Mouse (Mus musculus) NIH3T3 (cell line): ENCODE measurements around the gene Atp6v0a4.

Experiments used
- DNase-seq: peaks from one replicate; pipeline ENCODE4 v3.0.0-alpha.2; 2012; ENCODE audit warnings: low read depth

Gene Atp6v0a4

GRCm38 (mm10) chr6:38124207-38124835 is at the start of gene Atp6v0a4:
Gene Atp6v0a4 (minus strand): TSS chr6:38124586.
- DNase-seq: no peak

DNA sequence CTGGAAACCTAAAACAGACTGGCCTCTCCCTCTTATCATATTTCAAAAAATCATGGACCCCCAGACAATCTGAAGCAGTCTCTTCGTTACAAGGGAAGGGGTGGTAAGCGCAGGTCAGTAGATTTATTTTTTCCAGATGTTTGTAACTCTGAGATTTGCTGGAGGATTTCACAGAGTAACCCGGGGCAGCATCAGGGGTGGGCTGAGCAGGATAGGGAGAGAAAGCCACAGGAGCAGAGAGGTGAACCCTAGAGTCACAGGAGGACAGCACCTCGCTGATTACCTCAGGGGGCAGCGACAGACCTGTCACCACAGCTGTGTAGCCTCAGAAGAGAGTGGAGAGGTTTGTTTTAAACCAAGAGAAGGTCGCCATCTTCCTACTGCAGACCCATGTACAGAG is 41.0 kb upstream of the Atp6v0a4 start:
- no peak for DNase-seq

GRCm38 (mm10) chr6:38164705-38165104 is 40.3 kb upstream of the Atp6v0a4 start:
- DNase-seq: no peak

DNA sequence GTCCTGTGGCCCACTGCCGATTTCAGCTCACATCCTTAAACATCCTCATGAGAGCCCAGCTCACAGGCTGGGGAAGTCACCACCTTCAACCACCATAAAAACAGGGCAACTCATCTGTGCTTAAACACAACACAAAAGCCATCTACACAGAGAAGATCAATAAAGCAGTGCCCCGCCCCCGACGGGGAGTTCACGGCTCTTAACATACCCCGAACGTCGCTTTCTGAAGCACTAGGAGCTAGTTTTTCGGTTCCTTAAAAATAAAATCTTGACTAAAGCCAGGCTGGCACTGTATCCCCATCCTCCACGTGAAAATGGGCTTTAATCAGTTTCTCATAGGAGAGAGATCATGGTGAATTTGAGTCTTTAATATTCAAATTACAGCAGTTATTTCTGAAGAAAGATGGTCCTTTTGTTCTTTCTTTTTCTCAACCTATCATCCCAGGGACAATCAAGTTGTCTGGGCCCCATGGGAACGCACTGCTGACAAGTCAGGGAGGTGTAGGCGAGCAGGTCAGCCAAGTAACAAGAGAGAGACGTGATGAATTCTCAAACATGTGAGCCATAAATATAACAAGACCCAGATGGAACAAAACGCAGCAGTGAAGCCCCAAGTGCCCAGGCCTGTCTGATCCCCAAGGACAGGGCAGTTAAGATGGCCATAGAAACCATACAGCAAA is 38.6 kb upstream of the Atp6v0a4 start:
- DNase-seq: no peak

- DNase-seq: no peak
Measured at GRCm38 (mm10) chr6:38160556-38160955, 36.2 kb upstream of the Atp6v0a4 start.

DNA sequence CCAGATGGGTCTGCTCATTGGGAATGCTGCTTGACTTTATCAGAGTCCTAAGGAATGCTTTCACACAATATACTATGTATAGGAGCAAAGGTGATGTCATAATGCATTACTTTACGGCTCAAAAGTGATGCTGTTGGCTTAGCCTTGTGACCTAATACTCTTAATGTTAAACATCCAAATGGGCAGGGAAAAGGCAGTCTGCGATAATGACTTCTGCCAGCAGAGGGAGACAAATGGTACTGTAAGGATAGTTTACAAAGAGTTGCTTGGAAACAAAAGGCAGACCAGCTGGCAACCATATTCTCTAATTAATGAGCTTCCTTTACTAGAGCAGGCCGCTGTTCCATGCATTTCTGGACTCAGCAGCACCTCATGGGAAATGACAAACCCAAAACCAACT is 35.7 kb upstream of the Atp6v0a4 start:
- peak; percentile 97 for DNase-seq

DNA sequence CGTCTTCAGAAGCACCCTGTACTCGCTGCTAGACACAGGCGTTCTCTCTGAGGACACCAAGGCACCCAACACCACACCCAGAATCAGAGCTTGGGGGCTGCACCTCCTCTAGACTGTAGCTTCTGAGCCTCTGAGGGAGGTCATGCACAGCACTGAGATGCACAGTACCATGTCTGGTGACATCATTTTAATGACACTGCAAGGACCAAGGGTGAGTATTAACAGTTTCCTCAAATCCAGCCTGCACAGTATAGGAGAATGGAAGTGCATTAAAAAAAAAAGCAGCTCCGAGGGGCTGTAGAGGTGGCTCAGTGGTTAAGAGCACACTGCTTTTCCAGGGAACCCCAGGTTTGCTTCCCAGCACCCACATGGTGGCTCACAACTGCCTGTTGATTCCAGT is 35.2 kb upstream of the Atp6v0a4 start:
- no peak for DNase-seq

DNA sequence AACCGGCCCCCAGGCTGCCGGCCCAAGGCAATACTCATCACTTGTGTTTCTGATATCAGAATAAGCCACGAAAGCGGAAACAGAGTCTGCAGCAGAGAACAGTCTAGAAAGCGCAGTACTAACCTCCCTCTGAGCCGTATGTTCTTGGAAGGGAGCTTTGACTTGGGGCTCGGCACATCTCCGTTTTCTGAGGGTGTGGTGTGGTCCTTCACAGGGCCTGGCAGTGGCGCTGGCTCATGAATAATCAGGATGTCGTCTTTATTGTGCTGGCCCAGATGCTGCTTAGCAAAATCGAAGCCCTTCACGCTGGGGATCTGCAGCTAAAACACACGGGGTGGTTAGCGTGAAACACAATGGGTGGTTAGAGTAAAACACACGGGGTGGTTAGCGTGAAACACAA is 33.5 kb upstream of the Atp6v0a4 start:
- no peak for DNase-seq

DNA sequence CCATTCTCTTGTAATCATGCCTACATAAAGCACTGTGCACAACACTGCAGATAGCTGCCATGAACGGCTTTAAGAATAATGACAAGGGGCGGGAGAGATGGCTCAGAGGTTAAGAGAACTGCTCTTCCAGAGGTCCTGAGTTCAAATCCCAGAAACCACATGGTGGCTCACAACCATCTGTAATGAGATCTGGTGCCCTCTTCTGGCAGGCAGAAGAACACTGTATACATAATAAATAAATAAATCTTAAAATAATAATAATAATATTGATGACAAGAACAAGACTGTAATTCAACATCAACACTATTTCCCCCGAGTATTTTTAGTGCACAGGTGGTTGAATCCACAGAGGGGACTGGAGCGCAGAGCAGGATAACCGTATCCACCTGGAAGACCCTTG is 31.8 kb upstream of the Atp6v0a4 start:
- no peak for DNase-seq

DNA sequence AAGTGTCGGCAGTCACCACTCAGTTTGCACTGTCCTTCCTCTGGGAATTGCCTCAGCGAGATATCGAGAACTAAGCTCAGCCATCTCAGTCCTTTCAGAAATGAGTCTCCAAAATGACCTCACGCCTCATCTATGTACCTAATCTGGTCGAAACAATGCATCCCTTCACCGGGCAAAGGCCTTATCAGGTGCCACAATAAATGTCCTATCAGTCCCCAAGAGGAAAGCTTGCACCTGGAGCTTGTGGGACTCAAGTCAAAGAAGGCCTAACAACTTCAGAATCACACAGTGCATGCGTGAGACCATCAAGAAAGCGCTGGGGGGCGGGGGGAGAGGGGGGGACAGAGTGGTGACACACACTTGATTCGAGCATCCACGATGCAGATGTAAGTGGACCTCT is 27.9 kb upstream of the Atp6v0a4 start:
- DNase-seq: no peak

DNA sequence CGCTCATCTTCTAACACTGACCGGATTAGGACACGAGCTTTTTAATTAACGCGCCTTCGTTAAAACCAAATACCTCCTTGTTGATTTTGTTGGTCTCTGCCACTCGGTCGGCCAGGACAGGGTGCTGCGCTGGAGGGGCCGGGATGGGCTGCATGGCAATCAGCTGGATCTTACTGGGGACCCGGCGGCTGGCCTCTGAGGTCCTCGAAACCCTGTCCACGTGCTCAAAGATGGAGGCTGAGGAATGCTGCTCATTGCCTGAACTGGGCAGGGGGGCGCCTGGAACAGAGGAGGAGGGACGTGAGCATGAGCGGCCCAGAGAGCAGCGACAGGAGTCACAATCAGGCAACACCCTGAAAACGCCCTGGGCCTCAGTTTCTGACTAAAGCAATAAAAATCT is 25.1 kb upstream of the Atp6v0a4 start:
- no peak for DNase-seq

DNA sequence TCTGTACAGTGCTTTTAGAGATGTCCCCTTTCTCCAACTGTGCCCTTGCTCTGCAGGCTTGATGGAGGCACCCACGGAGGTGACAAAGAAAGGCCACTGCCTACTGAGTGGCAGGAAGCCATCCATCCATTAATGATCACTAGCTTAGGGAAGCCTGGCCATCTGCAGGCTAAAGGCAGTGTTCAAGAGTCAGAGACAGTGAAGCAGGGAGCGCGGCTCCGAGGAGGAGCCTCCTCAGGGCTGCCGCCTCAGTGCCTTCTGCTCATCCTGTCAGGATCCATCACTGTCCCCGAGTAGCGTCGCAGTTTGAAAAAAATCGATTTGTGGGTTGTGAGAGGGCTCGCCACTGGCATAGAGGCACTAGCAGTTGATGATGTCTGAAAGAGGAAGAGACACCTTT is 24.2 kb upstream of the Atp6v0a4 start:
- DNase-seq: no peak

- DNase-seq: no peak
Measured at GRCm38 (mm10) chr6:38147301-38147700, 22.9 kb upstream of the Atp6v0a4 start.

- peak; percentile 34 for DNase-seq
Measured at GRCm38 (mm10) chr6:38145463-38146065, 21.2 kb upstream of the Atp6v0a4 start.

- DNase-seq: peak; percentile 98
Measured at GRCm38 (mm10) chr6:38144161-38144998, 20.0 kb upstream of the Atp6v0a4 start.

GRCm38 (mm10) chr6:38140402-38140801 is 16.0 kb upstream of the Atp6v0a4 start:
- no peak for DNase-seq

GRCm38 (mm10) chr6:38139086-38139485 is 14.7 kb upstream of the Atp6v0a4 start:
- peak; percentile 68 for DNase-seq

GRCm38 (mm10) chr6:38134806-38135559 is 10.6 kb upstream of the Atp6v0a4 start:
- peak; percentile 86 for DNase-seq

DNA sequence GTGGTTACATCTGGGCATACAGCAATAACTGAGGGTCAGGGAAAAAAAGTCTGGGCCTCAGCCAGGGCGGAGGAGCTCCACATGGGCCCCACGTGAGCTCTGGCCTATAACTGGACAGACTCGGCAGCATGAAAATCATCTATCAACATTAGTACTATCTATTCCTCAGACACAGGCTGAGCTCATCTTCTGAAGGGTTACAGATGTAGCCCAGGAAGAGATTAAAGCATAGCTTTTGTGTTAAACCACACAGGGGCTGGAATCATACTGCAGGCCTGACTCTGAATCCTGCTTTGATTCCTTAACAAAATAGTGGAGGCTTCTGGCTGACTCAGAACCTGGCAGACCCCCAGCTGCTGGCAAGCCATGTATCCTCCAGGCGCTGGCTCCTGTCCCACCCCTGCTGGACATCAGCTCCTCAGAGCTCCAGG is 7.4 kb upstream of the Atp6v0a4 start:
- peak; percentile 91 for DNase-seq

DNA sequence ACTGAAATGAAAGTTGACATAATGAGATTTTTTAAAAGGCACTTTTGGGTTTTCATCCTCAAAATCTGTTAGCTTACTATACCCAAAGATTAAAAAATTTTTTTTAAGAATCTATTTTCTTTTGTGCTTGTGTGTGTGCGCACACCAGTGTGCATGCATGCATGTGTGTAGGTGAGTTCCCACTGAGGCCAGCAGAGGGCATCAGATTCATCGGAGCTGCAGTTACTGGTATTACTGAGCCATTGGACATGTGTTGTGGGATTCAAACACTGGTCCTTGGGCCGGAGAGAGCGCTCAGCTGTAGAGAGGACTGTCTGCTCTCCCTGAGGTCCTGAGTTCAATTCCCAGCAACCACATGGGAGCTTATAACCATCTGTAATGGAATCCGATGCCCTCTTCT is 5.5 kb upstream of the Atp6v0a4 start:
- no peak for DNase-seq

DNA sequence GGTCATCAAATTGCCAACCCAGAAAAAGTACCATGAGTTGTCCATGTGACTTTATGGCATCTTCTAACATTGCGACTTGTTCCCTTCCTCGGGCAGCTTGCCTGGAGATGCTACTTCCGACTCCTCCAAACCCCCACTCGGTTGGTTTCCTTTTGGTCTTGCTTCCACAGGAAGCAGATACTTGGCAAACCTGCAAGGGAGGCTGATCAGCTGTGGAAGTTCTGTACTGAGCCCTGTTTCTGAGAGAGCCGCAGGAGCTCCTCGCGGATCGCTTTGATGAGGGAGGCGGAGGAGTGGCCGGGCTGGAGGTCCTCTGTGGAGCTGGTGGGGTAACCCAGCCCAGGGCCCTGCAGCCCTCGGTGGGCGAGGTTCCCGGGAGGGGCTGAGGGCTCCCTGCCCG is 3.7 kb upstream of the Atp6v0a4 start:
- DNase-seq: no peak

DNA sequence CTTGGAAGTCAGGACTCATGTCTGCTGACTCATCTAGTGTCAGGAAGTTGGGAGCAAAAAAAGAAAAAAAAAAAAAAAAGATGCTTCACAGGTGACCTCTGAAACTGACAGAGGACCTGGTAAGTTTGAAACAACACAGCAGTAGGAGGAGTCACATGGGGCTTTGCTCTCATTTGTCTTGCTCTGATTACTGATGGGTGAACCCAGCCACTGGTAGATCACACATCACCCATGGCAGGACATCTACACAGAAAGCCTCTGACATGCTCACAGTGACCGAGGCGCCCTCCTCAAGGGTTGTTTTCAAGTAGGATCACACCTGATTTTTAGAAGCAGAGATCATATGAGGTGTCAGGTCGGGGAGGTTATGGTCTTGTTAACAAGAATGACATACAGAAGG is 1.1 kb upstream of the Atp6v0a4 start:
- no peak for DNase-seq
